Mouse (Mus musculus) ES-E14 (cell line): ENCODE data around the gene 2510039O18Rik.

Experiments used
- CHD2 ChIP-seq: IDR thresholded peaks from 2 replicates; pipeline ENCODE4 v1.6.1; 2014; ENCODE audit warnings: mild to moderate bottlenecking, low read depth, low read length, inconsistent platforms
- ZNF384 ChIP-seq: IDR thresholded peaks from 2 replicates; pipeline ENCODE4 v1.6.1; 2012; ENCODE audit warnings: low read depth, low read length, inconsistent platforms

DNA sequence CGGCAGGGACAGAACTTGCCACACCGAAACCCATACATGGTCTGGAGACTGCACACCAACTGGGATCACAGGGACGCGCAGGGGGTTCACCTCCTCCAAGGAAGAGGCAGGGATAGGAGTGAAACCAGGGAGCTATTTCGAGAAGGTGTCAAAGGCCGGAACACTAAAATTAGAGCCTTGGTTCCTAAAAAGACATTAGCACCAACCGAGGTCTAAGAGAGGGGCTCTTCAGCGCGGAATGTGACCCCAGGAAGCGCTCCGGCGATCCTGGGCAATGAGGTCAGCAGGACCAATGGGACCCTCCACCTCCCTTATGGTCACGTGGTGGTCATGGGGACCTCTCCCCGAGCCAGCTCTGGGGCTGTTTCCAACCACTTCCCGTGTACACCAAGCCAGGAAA lies 22.9 kb downstream of the 2510039O18Rik start:
- TF ChIP-seq CHD2, result no peak
- TF ChIP-seq ZNF384, result no peak
